Mouse (Mus musculus) thymus, postnatal 0 days (tissue): Measurements from ENCODE around the gene Cdh22. TPM values are rescaled to one million over a fixed set of nuclear protein-coding genes. Genes with fewer than 3 reads are reported as not detected.
A peak's percentile ranks its signal among the peaks of the same experiment; 100 is the strongest.

Experiments used
- DNase-seq: peaks from one replicate; pipeline ENCODE4 v3.0.0-alpha.2; 2015; ENCODE audit warnings: low spot score
- polyA plus RNA-seq: library from polyadenylated mRNA; unstranded; fragments of >200 nt; fragmentation: Nextera tagmentation; extraction: Ambion mirVana; gene quantifications from 2 replicates; pipeline ENCODE4 v1.2.1, GENCODE M21; 2015

The Cdh22 gene
- polyA plus RNA-seq, 1 experiment from 2014 or later = 0.14 TPM

- no peak for DNase-seq
These were observed 76.3 kb downstream of the Cdh22 start for GRCm38 (mm10) chr2:165158317-165158716.

GRCm38 (mm10) chr2:165157900-165158299 lies 76.8 kb downstream of the Cdh22 start:
- no peak for DNase-seq

- no peak for DNase-seq
These were observed 81.6 kb downstream of the Cdh22 start for GRCm38 (mm10) chr2:165153006-165153405.

GRCm38 (mm10) chr2:165149741-165150140 lies 84.9 kb downstream of the Cdh22 start:
- DNase-seq = no peak

GRCm38 (mm10) chr2:165145821-165146220 lies 88.8 kb downstream of the Cdh22 start:
- DNase-seq = no peak

GRCm38 (mm10) chr2:165143487-165143886 lies 91.2 kb downstream of the Cdh22 start:
- no peak for DNase-seq

GRCm38 (mm10) chr2:165136049-165136448 lies 98.6 kb downstream of the Cdh22 start:
- peak; percentile 18 for DNase-seq

- DNase-seq = no peak
These were observed 101.1 kb downstream of the Cdh22 start for GRCm38 (mm10) chr2:165133566-165133965.

- DNase-seq = no peak
These were observed 103.2 kb downstream of the Cdh22 start for GRCm38 (mm10) chr2:165131428-165131827.

- DNase-seq = no peak
These were observed 105.5 kb downstream of the Cdh22 start for GRCm38 (mm10) chr2:165129189-165129588.

GRCm38 (mm10) chr2:165126896-165127562 lies 107.6 kb downstream of the Cdh22 start:
- DNase-seq = no peak

GRCm38 (mm10) chr2:165121206-165121840 lies 113.3 kb downstream of the Cdh22 start:
- no peak for DNase-seq

- no peak for DNase-seq
These were observed 113.9 kb downstream of the Cdh22 start for GRCm38 (mm10) chr2:165120765-165121164.

- no peak for DNase-seq
These were observed 120.9 kb downstream of the Cdh22 start for GRCm38 (mm10) chr2:165113733-165114132.

GRCm38 (mm10) chr2:165112149-165112548 lies 122.5 kb downstream of the Cdh22 start:
- peak; percentile 81 for DNase-seq

- DNase-seq = no peak
These were observed 128.1 kb downstream of the Cdh22 start for GRCm38 (mm10) chr2:165106585-165106984.

- DNase-seq = no peak
These were observed 129.1 kb downstream of the Cdh22 start for GRCm38 (mm10) chr2:165105513-165106079.

GRCm38 (mm10) chr2:165102920-165103319 lies 131.7 kb downstream of the Cdh22 start:
- no peak for DNase-seq

GRCm38 (mm10) chr2:165100749-165101148 lies 133.9 kb downstream of the Cdh22 start:
- DNase-seq = no peak

- no peak for DNase-seq
These were observed 135.8 kb downstream of the Cdh22 start for GRCm38 (mm10) chr2:165098861-165099260.

- DNase-seq = no peak
These were observed 138.3 kb downstream of the Cdh22 start for GRCm38 (mm10) chr2:165096367-165096766.

GRCm38 (mm10) chr2:165092393-165092792 lies 142.3 kb downstream of the Cdh22 start:
- no peak for DNase-seq
